18 mouse cellular contexts compared by ENCODE assay signal in the genomic region with DNA sequence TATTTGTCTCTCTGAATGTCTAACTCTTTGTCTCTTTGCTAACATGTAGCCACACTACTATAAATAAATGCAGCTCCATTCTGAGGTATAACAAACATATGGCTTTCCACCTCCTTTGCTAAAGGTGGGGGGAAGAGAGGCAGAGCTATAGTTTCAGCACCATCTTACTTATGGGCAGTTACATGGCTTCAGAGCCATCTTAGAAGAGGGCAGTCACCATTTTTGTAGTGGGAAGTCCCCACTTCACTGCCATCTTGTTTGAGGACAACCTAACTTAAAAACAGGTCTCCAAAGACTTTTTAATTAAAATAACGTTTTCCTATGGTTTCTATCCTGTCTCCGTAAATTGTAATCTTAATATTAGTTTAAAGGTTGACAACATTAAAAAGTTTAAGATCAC.
"Had no signal": no experiment of that assay in that cellular context is flagged by ENCODE, and none has a peak within 500 bp of the region (broad histone marks: within the 10 kb centered on the region; RNA-seq: fewer than 3 reads in every experiment).

No protein-coding gene starts in this region.

- DNase-seq: lung, adult 18-20 months; lung, embryonic 14.5 days; lung, postnatal 10 days; lung, postnatal 4 days; midbrain, embryonic 14.5 days; retina, postnatal 1 day; right cerebral cortex, adult 18-20 months; right cerebral cortex, postnatal 25 days; right cerebral cortex, postnatal 4 days; spleen, adult 18-20 months; thymus, adult 18-20 months; thymus, postnatal 14 days; thymus, postnatal 36 days had no signal

- H3K27me3 ChIP-seq: midbrain, embryonic 12.5 days; neural tube, embryonic 13.5 days; neural tube, embryonic 15.5 days had no signal

- H3K36me3 ChIP-seq: midbrain, embryonic 12.5 days; neural tube, embryonic 13.5 days; neural tube, embryonic 15.5 days had no signal

- H3K9ac ChIP-seq: lung, embryonic 14.5 days; midbrain, embryonic 12.5 days; neural tube, embryonic 13.5 days; neural tube, embryonic 15.5 days had no signal

- H3K9me3 ChIP-seq: midbrain, embryonic 10.5 days; midbrain, embryonic 12.5 days; neural tube, embryonic 13.5 days; neural tube, embryonic 15.5 days had no signal

- H3K4me1 ChIP-seq: midbrain, embryonic 10.5 days; midbrain, embryonic 12.5 days; neural tube, embryonic 13.5 days; neural tube, embryonic 15.5 days had no signal

- H3K27ac ChIP-seq: midbrain, embryonic 10.5 days; midbrain, embryonic 12.5 days; neural tube, embryonic 13.5 days; neural tube, embryonic 15.5 days had no signal

- H3K4me3 ChIP-seq: midbrain, embryonic 10.5 days; midbrain, embryonic 12.5 days; myocyte; neural tube, embryonic 13.5 days; neural tube, embryonic 15.5 days had no signal
